Mouse (Mus musculus) layer of hippocampus, adult 9-11 months (tissue): ENCODE measurements at regions not wholly inside any gene's neighbourhood (a gene's known extent, or its start where the extent isn't known, plus 50 kb on each side); places are given as distances from the start of the nearest gene placed in this dataset.
"Not testable (repeated sequence)": the region's sequence is repeated elsewhere in the genome, so short reads cannot be mapped to it uniquely, and the experiment has no call there.

Source experiments
- DNase-seq: peaks from one replicate; pipeline ENCODE4 v3.0.0; 2022

DNA sequence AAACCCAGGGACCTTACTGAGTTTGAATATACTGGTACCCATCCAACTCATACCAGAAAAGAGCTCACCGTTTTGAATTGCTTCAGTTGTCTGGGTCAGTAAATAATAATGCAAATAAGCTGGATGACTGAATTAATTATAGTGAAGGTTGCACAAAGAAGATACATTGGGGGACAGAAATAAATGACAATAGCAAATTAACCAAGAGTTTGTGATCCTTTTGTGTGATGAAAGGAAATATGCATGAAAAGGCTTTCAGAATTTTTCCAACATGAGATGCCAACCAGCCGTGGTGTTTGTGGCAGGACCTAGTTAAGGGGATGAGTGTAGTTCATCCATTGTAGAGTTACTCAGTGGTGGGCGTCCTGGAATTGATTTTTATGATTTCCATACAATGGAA is 186.5 kb upstream of the Pik3r1 start:
- no peak for DNase-seq

DNA sequence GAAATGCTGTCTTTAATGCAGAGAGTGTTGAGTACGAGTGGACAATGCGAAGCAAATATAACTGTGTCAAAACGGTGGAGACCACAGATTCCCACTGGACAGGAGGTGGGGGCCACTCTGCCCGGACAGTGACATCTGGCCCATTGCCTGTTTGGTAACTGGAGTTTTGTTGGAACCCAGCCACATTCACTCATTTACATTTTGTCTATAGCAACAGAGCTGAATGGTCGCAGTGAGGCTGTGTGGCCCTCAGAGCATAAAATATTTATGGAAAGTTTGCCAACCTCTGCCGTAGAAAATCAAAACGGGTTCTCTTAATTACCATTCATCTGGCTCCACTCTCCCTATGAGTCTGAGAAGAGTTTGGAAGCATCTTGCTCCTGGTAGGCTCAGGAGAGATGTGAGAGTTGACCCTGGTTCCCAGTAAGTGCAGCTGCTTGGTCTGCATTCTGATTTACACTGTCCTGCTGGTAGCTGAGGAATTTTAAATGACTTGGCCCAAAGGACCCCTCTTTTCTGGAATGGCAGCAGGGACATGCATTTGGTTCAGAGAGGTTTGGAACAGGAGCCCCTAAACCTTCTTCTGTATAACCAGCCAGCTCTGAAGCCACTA is 187.9 kb upstream of the Pik3r1 start:
- no peak for DNase-seq

DNA sequence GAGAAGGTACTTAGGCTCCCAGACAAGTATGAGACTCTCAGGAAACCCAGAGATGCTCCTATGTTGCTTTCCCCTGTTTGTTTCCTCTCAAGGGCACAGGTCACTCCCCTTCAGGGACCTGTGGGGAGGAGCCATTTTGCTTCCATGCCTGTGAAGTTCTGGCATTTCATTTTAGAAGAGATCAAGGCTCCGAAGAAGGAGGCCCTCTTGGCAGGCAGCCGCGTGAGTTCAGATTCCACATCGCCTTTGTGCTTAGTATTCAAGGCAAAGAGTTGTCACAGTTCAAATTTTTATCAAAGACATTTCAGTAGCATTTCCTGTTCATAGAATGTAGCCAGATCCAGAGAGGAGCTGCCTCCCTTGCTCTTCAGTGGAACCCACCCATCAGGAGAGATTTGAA is 189.8 kb upstream of the Pik3r1 start:
- DNase-seq, result no peak

DNA sequence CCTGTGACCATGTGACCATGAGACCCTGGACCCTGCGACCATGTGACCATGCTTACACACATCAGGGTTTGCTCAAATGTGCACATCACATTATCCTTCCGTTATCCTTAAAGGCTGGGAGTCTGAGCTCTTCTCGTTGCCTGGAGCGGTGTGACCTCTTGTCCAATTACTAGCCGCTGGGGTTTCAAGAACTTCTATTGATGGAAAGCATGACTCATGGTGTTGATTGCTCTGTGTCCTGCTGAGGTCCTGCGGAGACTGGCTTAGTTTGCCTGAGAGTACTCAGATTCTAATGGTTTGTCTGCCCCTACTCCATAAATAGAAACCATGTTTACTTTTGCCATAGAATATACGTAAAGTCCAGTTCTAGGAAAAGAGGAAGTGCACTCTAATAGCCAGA is 197.5 kb upstream of the Pik3r1 start:
- DNase-seq, result no peak

DNA sequence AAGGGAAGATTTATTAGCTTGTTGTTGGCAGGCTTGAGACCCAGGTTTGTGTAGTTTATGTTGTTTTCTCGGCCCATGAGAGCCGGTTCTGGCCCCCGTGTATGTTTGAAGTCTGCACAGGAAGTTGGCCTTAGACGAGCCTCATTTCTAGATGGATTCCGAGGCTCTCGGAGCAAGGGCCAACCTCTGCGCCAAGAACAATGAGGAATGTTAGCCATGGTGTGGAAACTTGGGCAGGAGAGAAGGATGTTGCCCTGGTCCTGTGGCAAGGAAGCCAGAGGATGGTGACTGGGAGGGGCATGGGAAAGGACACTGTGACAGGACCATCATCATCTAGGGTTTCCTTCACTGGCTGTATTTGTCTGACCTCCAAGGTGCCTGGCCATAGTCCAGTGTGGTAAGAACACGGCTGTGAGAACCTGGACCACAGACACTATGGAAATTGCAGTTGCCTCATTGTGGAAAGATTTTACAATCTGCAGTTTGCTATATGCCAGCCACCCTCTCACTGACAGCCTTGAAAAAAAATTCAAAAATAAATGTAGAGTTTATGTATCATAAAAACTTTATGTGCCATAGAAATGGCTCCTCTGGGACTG is 198.9 kb upstream of the Pik3r1 start:
- DNase-seq, result no peak

DNA sequence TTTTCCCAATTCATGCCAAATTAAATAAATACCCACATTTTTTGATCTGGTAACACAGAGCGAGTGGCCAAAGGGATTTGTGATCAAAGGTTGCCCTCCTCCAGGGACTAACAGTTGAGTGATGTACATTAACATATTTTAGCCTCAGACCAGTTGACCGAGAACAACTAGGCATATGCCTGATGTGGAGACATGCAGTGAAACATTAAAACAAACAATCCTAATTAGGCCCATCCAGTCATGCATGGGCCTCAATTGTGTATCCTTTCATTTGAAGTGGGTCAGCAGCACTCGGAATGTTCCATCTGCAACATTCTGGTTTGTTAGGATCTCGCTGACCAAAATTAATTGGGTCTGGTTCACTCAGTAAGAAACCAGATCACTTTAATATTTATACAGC is 199.4 kb upstream of the Pik3r1 start:
- no peak for DNase-seq

DNA sequence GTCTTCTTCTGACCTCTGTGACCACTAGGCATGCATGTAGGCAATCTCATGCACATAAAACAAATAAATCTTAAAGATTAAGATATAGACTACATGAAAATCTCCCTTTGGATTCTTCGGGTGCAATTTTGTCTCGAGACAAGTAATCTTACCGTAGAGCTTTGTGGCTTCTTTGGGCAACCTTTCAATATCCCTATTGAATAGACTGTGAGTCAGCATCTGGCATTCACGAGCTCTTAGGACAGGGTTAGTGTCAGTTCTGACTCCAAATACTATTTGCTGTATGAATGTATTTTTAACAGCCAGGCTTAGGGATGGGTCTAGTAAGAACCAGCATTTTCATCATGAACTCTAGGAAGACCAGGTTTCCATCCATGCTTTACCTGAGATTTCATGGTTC is 208.7 kb upstream of the Pik3r1 start:
- DNase-seq, result no peak

DNA sequence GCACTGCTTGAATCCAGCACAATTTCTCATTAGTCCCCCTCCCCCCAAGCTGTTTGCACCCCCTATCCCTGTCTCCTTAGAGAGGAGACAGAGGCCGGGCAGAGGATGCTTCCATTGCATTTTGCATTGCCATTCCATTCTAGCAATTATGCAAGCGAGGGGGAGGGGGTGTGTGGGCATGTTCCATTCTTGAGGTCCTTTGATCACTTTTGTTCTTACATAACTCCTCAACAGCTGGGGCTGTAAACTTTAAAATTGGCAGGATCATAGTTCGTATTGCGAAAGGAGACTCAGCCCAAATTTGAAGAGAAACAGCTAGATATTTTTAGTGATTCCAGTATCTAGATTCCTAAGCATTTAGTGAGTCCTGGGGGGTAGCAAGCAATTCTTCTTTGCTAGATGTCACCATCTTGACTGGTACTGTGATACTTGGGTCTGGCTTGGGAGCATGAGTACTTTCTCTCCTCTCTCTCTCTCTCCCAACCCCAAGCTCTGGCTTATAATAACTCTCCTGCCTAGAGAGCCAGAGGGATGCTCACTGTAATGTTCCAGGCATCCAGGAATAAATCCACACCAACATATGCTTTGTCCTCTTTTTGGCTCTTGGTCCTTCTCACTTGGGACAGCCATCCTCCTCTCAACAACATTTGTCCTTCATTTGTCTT is 212.3 kb upstream of the Pik3r1 start:
- DNase-seq, result no peak

DNA sequence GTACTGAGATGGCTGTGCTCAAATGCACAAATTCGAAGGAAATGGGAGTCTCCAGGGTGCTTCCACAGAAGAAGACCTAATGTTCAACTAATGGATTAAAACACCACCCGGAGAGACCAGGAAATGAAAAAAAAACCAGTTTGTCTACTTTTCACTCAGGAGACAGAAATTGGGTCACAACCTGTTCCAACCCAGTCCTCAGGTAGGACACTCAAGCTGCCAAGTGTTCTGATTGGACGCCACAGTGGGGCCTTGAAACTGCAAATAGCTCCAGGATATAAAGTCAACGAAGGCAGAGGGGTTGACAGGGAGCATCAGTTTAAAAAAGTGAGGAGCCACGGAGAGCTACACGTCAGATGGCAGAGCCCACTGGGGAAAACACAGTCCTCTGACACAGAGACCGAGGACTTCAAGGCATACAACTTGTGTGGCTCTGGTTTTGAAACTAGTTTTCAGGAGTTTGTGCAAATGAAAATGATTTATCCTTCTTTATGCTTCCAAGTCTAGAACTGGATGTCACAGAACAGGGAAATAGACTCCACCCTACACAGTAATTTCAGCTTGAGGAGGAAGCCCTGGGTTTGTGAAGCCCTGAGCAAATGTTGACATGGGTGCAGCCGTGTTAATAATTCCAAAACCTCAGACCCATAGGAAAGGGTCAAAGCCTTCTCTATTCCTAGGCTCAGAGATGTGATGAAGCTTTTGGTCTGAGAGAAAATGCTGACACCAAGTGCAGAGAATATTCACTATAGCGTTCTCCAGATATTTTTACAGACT is 220.8 kb upstream of the Pik3r1 start:
- DNase-seq, result no peak

DNA sequence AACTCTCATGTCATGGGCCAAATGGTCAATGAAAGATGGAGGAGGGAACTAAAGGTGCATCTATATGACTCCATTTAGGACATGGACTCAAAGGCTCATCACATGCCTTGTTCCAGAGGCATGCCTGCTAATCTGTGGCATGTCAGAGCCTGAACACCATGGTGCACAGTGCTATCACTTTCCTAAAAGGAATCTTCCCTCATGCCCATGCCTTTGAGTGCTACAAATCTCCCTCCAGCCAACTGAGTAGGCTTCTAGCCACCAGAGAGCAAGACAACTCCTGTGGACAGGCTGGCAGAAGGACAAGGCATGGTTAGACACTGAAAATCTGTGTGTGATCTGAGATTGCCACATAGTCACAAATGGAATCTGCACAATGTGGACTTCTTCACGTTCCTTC is 223.7 kb upstream of the Pik3r1 start:
- DNase-seq, result no peak

DNA sequence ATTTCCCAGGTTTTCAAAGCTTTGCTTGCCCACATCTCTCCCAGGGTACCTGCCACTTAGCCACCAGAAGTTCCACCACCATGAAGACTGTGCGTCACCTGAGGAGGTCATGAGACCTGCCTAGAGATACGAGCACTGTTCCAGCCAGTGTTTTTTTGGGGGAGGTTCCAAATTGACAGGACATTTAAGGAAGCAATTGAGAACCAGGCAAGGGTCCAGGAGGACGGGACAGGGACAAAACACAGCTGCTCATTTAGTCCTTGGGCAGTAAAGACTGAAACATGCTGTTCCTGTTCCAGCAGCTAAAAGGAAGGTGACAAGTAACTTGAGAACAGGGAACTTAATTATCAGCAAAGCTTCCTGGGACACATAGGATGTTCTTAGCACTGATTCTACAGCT is 226.8 kb upstream of the Pik3r1 start:
- no peak for DNase-seq

DNA sequence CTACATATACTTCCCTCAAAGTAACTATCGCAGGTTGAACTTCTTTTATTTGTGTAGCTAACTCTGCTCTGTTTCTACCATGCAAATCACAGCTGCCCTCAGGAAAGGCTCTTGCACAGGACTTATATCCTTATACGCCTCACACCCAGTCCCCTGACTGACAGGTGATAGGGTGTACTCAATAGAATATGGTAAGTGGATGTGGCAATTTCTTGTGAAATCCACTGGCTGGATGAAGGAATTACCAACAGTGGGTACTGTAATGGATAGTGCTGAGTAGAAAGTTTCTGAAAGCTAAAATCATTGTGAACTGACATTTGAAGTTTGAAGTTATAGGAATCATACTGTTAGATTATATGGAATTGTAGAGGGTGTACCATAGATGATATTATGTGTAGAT is 227.5 kb upstream of the Pik3r1 start:
- DNase-seq, result no peak

DNA sequence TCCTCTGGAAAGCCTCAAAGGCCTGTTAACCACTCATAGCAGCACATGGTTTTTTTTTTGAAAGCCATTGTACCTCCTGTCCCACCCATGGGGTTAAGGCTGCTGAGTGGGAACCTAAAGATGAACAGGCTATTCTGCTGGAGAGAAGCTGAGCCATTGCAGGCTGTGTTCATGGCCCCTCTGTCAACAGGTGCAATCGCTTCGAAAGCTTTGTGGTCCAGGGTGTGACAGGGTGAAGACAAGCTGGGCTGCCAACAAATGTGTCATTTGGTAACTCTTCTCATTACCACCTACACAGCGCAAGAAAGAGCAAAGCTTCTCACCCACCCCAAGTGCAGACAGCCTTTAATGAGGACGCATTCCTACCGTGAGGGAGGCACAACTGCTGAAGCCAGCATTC is 228.1 kb upstream of the Pik3r1 start:
- no peak for DNase-seq

DNA sequence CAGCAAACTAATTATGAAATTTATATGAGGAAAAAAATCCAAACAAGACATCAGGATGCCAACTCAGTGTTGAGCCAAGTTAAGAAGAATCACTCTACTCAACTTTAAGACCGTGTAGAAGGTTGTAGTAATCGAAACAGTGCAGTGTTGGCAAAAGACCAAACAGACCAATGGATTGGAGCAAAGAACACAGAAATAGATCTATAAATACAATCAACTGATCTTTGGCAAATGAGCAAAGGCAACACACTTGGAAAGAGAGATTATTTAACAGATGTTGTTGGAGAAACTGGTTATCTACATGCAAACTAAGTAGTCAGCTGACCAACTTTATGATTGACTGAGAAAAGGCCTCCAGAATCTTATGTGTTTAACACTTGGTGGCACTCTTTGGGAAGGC is 229.4 kb upstream of the Pik3r1 start:
- no peak for DNase-seq

DNA sequence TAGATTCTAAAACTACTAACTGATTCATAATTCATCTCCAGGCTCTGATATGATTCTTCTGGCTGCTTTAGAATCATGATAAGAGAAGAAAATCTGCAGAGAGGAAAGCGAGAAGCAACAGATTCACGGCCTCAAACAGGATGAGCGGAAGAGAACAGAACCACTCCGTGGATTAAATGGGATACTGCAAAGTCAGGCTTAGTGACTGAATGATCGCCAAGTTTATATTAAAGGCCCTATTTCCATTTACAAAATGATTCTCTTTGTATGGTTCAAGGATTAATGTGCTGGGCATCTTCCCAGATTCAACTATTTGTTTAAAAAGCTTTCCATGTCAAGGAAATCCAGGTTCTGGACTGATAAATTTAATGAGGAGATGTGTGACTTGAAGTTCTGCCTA is 238.5 kb upstream of the Pik3r1 start:
- no peak for DNase-seq

DNA sequence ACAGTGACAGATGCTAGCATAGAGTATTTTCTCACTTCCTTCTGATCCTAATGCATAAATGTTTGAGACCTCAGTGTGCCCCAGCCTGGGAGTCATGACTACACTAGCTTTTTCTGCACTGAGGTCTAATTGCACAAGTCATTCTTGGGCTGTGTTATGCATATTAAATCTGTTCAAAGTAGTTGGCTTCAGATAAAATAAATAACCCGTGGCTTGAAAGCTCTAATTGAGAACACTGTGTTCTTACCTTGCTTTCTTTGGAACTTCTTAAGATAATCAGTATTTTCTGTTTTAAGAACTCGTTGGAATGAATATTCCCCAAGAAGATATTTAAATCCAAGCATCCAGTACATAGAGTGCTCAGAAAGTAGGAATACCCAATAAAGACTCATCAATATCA is 243.9 kb upstream of the Pik3r1 start:
- DNase-seq, result no peak

DNA sequence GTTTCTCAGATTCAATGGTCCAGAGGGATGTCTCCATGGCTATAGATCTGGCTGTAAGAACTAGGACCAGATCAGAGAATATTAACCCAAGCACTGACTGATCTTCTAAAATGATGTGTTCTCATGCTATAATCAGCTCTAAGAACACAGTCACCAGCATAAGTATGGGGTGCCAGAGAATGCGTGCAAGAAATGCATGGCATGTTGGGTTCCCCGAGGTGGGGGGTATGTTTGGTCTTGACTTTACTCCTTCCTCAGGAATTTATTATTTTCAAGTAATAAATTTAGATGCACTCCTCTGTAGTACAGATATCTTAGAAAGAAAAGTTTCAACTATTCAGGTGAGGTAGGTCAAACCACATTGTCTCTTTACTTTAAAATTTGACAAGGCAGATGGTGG is 246.5 kb upstream of the Pik3r1 start:
- no peak for DNase-seq

DNA sequence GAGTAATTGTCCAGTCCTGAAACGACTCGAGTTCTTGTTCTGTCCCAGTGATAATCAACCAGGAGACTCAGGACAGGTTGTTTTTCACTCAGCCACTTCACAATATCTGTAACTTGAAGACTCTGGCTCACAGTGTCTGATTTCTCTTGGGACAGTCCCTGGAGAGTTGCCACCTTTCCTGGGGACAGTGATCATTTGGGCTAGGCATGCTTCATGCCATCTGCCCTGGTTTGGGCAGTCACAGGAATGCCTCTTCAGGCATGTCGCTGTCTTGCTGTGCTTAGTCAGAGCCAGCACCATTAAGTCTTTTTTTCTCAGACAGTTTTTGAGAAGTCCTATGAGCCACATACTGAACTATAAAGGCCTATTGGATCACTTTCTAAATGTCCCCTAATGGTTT is 246.9 kb upstream of the Pik3r1 start:
- no peak for DNase-seq

DNA sequence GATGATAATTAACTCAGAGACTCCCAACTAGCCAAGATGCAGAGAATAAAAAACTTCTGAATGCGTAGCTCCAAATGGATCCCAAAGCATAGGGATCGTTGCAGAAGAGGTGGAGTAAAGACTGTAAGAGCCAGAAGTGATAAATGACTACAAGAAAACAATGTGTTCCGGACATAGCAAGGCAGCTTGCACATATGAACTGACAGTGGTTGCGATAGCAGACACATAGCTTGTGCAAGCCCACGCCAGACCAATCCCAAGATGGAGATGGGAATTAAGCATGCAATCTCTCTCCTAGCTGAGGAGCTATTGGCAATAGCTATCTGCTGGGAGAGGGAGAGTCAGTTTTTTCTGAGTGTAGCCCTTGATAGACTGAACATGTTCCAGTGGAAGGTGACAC is 248.5 kb upstream of the Pik3r1 start:
- DNase-seq, result no peak

DNA sequence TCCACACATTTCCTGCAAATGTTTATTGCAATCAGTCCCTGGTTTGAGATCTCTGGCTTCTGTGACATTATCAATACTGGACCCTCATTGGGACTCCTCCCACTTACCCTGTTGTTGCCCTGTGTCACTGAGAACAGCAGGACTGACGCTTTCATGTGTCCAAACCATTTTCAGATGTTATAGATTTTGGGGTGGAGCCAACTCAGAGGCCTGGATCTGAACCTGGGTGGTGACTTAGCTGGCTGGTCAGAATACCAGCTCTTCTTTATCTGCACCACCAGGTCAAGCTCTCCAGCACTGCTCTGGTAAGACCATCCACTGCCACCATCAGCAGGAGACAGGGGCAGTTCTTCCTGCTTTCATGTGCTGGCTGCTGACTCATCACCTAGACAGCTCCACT is 254.3 kb upstream of the Pik3r1 start:
- DNase-seq, result peak; percentile 2

DNA sequence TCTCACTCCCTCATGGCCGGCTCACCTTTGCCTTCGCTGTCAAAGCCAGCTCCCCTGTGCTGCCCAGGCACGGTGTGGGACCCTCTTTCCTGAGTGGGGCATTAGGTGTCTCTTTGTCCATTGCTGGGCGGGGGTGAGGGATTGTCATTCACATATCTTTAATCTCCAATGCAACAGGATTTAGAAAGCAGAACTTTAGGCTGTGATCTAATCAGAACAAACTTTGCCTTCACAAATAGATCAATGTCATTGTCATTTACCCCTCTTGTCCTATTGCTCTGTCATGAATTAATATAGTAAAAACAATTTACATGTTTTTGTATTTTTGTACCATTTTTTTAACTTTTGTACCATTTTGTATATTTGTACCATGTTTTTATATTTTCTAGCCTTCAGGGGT is 254.7 kb upstream of the Pik3r1 start:
- DNase-seq, result no peak

DNA sequence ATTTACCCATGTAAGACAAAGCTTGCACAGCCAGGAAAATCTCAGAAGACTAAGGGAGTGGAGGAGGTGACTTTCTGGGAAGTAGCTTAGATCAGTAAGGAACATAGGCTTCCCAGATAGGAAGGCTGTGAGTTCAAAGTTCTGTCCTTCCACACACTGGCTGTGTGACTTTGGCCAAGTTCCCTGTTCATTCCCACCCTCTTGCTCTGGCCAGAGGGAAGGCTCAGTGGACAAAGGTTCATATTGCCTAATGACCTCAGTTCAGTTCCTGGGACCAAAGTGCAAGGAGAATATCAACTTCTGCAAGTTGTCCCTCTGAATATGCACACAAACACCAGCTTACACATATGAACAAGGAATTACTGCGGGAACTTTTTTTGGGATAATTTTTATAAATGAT is 255.6 kb upstream of the Pik3r1 start:
- no peak for DNase-seq

DNA sequence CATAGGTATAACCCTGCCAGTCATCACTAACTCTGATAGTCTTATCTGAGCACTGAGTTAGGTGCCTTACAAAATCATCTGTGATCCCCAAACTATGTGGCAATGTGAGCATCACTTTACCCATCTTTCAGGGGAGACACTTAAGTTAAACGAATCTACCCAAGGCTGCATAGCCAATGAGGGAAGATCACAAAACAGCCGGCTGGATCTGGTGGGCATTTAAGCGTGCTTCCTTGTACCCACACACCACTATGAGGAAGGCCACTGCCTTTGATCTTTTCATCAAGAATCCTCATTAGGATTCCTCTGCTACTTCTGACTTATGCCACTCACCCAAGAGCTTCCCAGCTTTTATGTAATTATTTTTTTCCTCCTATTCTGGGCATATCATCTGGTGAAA is 257.1 kb upstream of the Pik3r1 start:
- no peak for DNase-seq

DNA sequence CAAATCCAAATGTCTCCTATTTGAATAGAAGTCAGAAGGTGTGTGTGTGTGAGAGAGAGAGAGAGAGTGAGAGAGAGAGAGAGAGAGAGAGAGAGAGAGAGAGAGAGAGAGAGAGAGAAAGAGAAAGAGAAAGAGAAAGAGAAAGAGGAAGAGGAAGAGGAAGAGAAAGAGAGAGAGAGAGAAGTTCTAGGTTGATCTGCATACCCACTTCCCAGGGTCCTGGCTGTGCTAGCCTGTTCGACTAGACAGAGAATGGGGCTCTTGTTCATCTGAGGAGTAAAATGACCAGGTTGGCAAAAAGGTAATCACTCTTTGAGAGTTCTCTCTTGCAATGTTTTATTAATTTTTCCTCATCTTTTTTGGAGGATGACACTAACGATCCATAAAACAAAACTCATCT is 257.5 kb upstream of the Pik3r1 start:
- DNase-seq, result not testable (repeated sequence)
